Mouse (Mus musculus): ENCODE data around the gene 1700001O22Rik.

GRCm38 (mm10) chr2:30773313-30774005 is 30.0 kb downstream of the 1700001O22Rik start:
- TF ChIP-seq CTCF (IDR thresholded peaks at IDR 0.05; ENCODE audit: low read depth, low read length), result no peak
- TF ChIP-seq POLR2A (IDR thresholded peaks at IDR 0.05; ENCODE audit: extremely low read depth, insufficient read depth, low read length), result no peak
